Mouse (Mus musculus): ENCODE measurements around the gene Rab31.

- TF ChIP-seq EP300 (optimal IDR thresholded peaks at IDR 0.05): no peak
- TF ChIP-seq CTCF (IDR thresholded peaks at IDR 0.05; ENCODE audit: low read depth): no peak
Observed at GRCm38 (mm10) chr17:65748997-65749396, 23.6 kb downstream of the Rab31 start.

Data from stomach, postnatal 0 days (tissue).